Mouse (Mus musculus) bone marrow macrophage, adult 2 months (primary cell): ENCODE measurements around the gene Olfr1348.

Experiments
- CTCF ChIP-seq: IDR thresholded peaks from 2 replicates; pipeline ENCODE4 v1.5.1; 2012; ENCODE audit warnings: low read depth, mild to moderate bottlenecking, low read length, moderate library complexity
- POLR2A ChIP-seq: IDR thresholded peaks from 2 replicates; pipeline ENCODE4 v1.6.1; 2012; ENCODE audit warnings: mild to moderate bottlenecking, low read depth, low read length, borderline replicate concordance

DNA sequence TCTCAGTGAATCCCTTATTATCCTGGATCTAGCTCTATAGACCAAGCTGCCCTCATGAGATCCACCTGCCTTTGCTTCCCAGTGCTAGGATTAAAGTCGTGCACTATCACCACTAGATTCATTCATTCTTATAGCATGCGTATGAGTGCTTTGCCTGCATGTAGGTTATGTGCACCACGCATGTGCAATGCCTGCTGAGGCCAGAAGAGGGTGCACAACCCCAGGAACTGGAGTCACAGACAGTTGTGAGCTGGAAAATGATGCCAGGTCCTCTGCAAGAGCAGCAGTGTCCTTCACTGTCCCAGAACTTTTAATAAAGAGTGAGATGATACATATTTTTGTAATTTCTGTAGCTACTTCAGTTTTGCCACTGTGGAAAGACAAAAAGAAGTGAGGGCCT lies 16.5 kb upstream of the Olfr1348 start:
- no peak for TF ChIP-seq POLR2A
- no peak for TF ChIP-seq CTCF
